Comparison of ENCODE assay signal across 8 mouse cellular contexts in the genomic region with DNA sequence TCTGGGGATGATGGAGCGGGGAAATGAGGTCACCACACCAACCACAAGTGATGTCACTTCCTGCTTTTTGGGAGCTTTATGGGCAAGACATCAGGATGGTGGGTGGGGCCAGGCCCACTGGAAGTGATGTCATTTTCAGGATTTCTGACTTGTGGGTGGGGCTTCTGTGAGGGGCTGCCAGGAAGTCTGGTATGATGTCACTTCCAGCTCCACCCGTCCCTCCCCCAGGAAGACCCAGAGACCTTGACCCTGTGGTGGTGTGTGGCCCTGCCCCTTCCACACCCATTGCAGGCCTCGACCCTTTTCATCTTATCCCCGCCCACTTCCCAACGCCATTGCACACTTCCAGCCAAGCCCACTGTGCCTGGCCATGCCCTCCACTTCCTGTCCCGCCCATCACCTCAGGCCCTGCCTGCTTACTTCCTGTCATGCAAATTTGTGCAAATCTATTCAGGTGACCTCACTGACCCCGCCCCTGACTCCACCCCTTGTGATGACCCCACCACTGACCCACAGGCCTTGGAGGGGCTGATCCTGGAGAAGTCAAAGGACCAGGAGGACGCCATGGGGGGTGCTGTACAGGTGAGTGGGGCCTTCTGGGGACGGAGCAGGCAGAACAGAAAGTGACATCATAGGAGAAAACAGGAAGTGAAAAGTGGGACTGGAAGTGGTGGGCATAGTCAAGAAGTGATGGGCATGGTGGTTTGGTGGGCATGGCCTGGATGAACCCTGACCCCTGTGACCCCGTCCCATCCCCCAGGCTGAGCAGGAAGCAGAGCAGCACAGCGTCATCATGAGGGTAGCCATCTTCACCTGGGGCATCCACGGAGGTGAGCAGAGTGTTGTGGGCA.
DNase-seq lines count a peak whose midpoint lies in the region; ATAC-seq and TF ChIP-seq lines count a peak whose summit lies in the region.

No protein-coding gene starts in this region.

- no peaks in the 10 kb centered on the region for H3K27me3 ChIP-seq in embryonic facial prominence, embryonic 13.5 days

- no peaks in the 10 kb centered on the region for H3K4me1 ChIP-seq in embryonic facial prominence, embryonic 13.5 days

- no peak for ATAC-seq in embryonic facial prominence, embryonic 13.5 days (ENCODE audit: insufficient number of reproducible peaks, insufficient read depth, low FRiP score, low TSS enrichment, low read depth)
- ATAC-seq in erythroid progenitor cell, adult 5-6 weeks (replicated peaks; ENCODE audit: low FRiP score, poor library complexity, severe bottlenecking): no peak

- H3K27ac ChIP-seq in gastrocnemius, adult 2 months: no peak overlapping the region
- no peak overlapping the region for H3K27ac ChIP-seq in embryonic facial prominence, embryonic 13.5 days

- TF ChIP-seq CTCF in gastrocnemius, adult 2 months (IDR thresholded peaks at IDR 0.05): no peak

- H3K4me2 ChIP-seq in embryonic facial prominence, embryonic 13.5 days: peak overlapping the region; percentile 59; the same call in 1 of the 2 replicates

- 97% methylated on average over 12 of the region's 12 CpGs for WGBS in embryonic facial prominence, embryonic 13.5 days

- no peak overlapping the region for H3K9ac ChIP-seq in embryonic facial prominence, embryonic 13.5 days

- DNase-seq in gastrocnemius, adult 2 months: peak; percentile 42
- no peak for DNase-seq in gastrocnemius, postnatal 36 days
- DNase-seq in retina, postnatal 1 day: peak; percentile 23
- DNase-seq in retina, embryonic 14.5 days (ENCODE audit: low spot score): no peak
- peak; percentile 44 to 55 for DNase-seq in monocyte, adult 2 months (ENCODE audit: low read depth in 1 of 2, low spot score in 2 of 2)
- no peak for DNase-seq in left cerebral cortex, postnatal 36 days (ENCODE audit: low spot score in 2 of 2)

- 0 out of 2 replicates have a peak, but pooled peaks cover 6% of the 10 kb centered on the region for H3K9me3 ChIP-seq in embryonic facial prominence, embryonic 13.5 days

- H3K4me3 ChIP-seq in gastrocnemius, adult 2 months: 0 out of 2 replicates have a peak overlapping the region, but pooled peaks have one; percentile 82
- H3K4me3 ChIP-seq in embryonic facial prominence, embryonic 13.5 days: peak overlapping the region; percentile 61; the same call in 1 of the 2 replicates

- H3K36me3 ChIP-seq in embryonic facial prominence, embryonic 13.5 days: peaks cover 43% of the 10 kb centered on the region

- intact Hi-C loops in gastrocnemius, adult 2 months (cut with DNase I): loop anchor here (2.0 to 10.0 kb wide), 3 partner anchors 70 to 998 kb away; a partner anchor contains a TSS
- intact Hi-C loops in gastrocnemius, postnatal 36 days (cut with DNase I): loop anchor here (5.0 kb wide), 2 partner anchors 70 to 130 kb away; a partner anchor contains a TSS
- intact Hi-C loops in left cerebral cortex, postnatal 36 days (cut with DNase I): loop anchor here (2.0 kb wide), 1 partner anchor 72 kb away; a partner anchor contains a TSS

Comparison
In these comparisons a context has a peak if more than half of its experiments do, and no peak if none do; other contexts are left out.
1. DNase-seq: peak in gastrocnemius, adult 2 months (single experiment), retina, postnatal 1 day (single experiment) and monocyte, adult 2 months (2 of 2); none in gastrocnemius, postnatal 36 days (0 of 2), retina, embryonic 14.5 days (single experiment) and left cerebral cortex, postnatal 36 days (0 of 2).